Mouse (Mus musculus) bone marrow macrophage, adult 2 months (primary cell): ENCODE data around the gene Ltbp4. TPM values are rescaled to one million over a fixed set of nuclear protein-coding genes. Genes with fewer than 3 reads are reported as not detected.

ENCODE experiments used
- H3K27ac ChIP-seq: 2 replicates; pipeline ENCODE4 v1.5.1; 2012; ENCODE audit warnings: low read depth, low read length; ENCODE audit not compliant: insufficient read depth
- H3K4me1 ChIP-seq: 2 replicates; pipeline ENCODE4 v1.6.1; 2012; ENCODE audit warnings: low read length; ENCODE audit not compliant: control insufficient read depth, insufficient read depth
- H3K4me3 ChIP-seq: 2 replicates; pipeline ENCODE4 v1.5.1; 2012; ENCODE audit warnings: mild to moderate bottlenecking, low read length, moderate library complexity; ENCODE audit not compliant: insufficient read depth
- CTCF ChIP-seq: IDR thresholded peaks from 2 replicates; pipeline ENCODE4 v1.5.1; 2012; ENCODE audit warnings: low read depth, mild to moderate bottlenecking, low read length, moderate library complexity
- POLR2A ChIP-seq: IDR thresholded peaks from 2 replicates; pipeline ENCODE4 v1.6.1; 2012; ENCODE audit warnings: mild to moderate bottlenecking, low read depth, low read length, borderline replicate concordance
- polyA plus RNA-seq: library from polyadenylated mRNA; stranded (reverse); fragments of >200 nt; gene quantifications from 2 replicates; pipeline ENCODE4 v1.2.4, GENCODE M21; 2012; ENCODE audit not compliant: missing spikeins, insufficient read depth, insufficient read length

Gene Ltbp4
- polyA plus RNA-seq, 1 experiment, result 0.84 TPM

GRCm38 (mm10) chr7:27356861-27357594 is 19.5 kb upstream of the Ltbp4 start, which contains the start of gene Gm20479:
TSS of gene Gm20479 (minus strand) at chr7:27357419.
- peaks cover 32% of the 10 kb centered on the region for H3K4me1 ChIP-seq
- H3K4me3 ChIP-seq, result peak within 1 kb of the TSS; percentile 70
- peak within 1 kb of the TSS; percentile 82 for H3K27ac ChIP-seq
- TF ChIP-seq POLR2A, result no peak
- no peak for TF ChIP-seq CTCF

GRCm38 (mm10) chr7:27356248-27356647 is 18.8 kb upstream of the Ltbp4 start:
- H3K27ac ChIP-seq, result peak overlapping the region; percentile 82
- peaks cover 30% of the 10 kb centered on the region for H3K4me1 ChIP-seq

DNA sequence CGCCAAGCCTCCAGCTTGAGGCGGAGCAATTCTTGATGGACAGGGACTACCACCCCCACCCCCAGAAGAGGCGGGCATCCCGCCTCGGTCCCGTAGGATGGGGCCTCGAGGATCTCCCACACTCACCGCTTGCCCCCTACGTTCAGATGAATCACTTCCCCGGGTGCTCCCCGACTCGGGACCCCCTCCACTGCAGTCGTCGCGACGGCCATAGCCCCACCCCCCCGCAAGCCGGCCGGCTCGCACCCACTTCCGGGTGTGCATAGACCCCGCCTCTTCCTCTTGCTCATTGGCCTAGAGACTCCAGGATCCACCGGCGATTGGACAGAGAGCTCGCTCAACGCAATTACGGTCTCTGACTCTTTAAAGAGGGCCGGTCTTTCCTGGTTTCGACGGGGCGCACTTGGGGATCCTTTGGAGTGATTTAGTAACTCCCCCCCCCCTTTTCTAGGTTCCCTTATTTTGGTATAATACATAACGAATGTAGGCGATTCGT is 18.3 kb upstream of the Ltbp4 start, which contains the start of gene Shkbp1:
TSS of gene Shkbp1 (minus strand) at position 275 of the 496 bp plus-strand sequence.
- no peak for TF ChIP-seq CTCF
- Histone ChIP-seq H3K4me3 (peak within 1 kb of the TSS; percentile 70), H3K4me1 (peaks cover 26% of the 10 kb centered on the region), H3K27ac (peak within 1 kb of the TSS; percentile 82)

More at GRCm38 (mm10) chr7:27356248-27356647, 18.8 kb upstream of the Ltbp4 start:
- peak overlapping the region; percentile 70 for H3K4me3 ChIP-seq
- TF ChIP-seq CTCF (no peak), POLR2A (no peak)

GRCm38 (mm10) chr7:27355261-27355660 is 17.8 kb upstream of the Ltbp4 start:
- Histone ChIP-seq H3K4me3 (peak overlapping the region; percentile 70), H3K4me1 (peaks cover 24% of the 10 kb centered on the region), H3K27ac (no peak overlapping the region)
- TF ChIP-seq POLR2A, result no peak
- no peak for TF ChIP-seq CTCF

DNA sequence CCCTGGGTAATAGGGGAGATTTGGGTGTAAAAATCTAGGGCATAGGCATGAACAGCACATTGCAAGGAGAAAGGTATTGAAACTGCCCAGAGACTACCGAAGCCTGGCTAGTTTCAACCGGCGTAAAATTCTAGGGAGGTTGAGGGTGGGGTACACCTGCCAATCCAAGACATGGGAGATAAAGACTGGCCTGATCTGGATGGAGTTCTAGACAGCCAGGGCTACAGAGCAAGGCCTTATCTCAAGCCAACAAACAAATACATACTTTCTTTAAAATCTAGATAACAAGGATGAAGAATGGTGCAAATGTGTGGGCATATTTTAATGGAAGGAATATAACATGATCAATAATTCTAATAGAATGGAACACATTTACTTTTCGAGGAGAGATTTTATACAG is 17.3 kb upstream of the Ltbp4 start:
- no peak overlapping the region for H3K4me3 ChIP-seq
- H3K27ac ChIP-seq, result no peak overlapping the region
- peaks cover 24% of the 10 kb centered on the region for H3K4me1 ChIP-seq
- TF ChIP-seq POLR2A (no peak), CTCF (no peak)

- TF ChIP-seq POLR2A (no peak), CTCF (no peak)
- Histone ChIP-seq H3K4me3 (no peak overlapping the region), H3K4me1 (peaks cover 24% of the 10 kb centered on the region), H3K27ac (no peak overlapping the region)
Measured at GRCm38 (mm10) chr7:27354144-27354543, 16.7 kb upstream of the Ltbp4 start.

DNA sequence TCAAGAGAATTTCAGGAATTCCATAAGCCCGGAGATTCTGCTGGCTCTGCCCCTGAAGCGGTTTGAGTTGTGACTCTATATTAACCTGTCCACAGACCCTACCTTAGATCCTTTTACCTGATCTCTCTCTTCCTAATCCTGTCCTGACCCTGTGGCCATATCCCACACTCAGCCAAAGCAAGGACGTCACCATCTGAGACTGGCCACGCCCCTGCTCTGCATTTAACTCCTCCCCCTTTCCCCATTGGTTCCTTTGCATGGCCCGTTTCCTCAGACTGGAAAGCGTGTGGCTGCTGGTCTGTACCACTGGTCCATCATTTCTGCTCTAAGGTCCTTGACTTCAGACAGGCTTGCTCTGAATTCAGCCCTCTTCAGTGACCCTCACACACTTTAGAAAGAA is 8.0 kb upstream of the Ltbp4 start:
- H3K27ac ChIP-seq, result no peak overlapping the region
- H3K4me1 ChIP-seq, result peaks cover 6% of the 10 kb centered on the region
- H3K4me3 ChIP-seq, result no peak overlapping the region
- TF ChIP-seq CTCF (no peak), POLR2A (no peak)

GRCm38 (mm10) chr7:27342595-27342994 is 5.1 kb upstream of the Ltbp4 start:
- H3K4me3 ChIP-seq, result no peak overlapping the region
- no peak overlapping the region for H3K27ac ChIP-seq
- TF ChIP-seq CTCF (peak; percentile 38; the same call in 1 of the 2 replicates), POLR2A (no peak)
- peaks cover 6% of the 10 kb centered on the region for H3K4me1 ChIP-seq

GRCm38 (mm10) chr7:27339519-27339918 is 2.0 kb upstream of the Ltbp4 start:
- Histone ChIP-seq H3K4me3 (no peak overlapping the region), H3K27ac (no peak overlapping the region), H3K4me1 (peaks cover 6% of the 10 kb centered on the region)
- no peak for TF ChIP-seq POLR2A
- no peak for TF ChIP-seq CTCF

GRCm38 (mm10) chr7:27339114-27339513 is 1.6 kb upstream of the Ltbp4 start:
- TF ChIP-seq CTCF (no peak), POLR2A (no peak)
- Histone ChIP-seq H3K4me1 (peaks cover 6% of the 10 kb centered on the region), H3K4me3 (no peak overlapping the region), H3K27ac (no peak overlapping the region)
